Mouse (Mus musculus) forebrain, postnatal 0 days (tissue): ENCODE data around the gene Fars2. TPM values are rescaled to one million over a fixed set of nuclear protein-coding genes. Genes with fewer than 3 reads are reported as not detected.
"Not testable (repeated sequence)": the region's sequence is repeated elsewhere in the genome, so short reads cannot be mapped to it uniquely, and the experiment has no call there.

Experiments used
- ATAC-seq: fragments of 200-750 bp; cut with Nextera tagmentation; 2 replicates; pipeline ENCODE4 v1.8.0; 2017; ENCODE audit warnings: mild to moderate bottlenecking, moderate library complexity
- DNase-seq: peaks from one replicate; pipeline ENCODE4 v3.0.0-alpha.2; 2015
- H3K27ac ChIP-seq: fragments of 300-500 bp; sonication (generic); 2 replicates; pipeline ENCODE4 v1.5.1; 2014; ENCODE audit warnings: low read depth, mild to moderate bottlenecking, antibody characterized with exemption, low read length, moderate library complexity, mixed read lengths
- H3K27me3 ChIP-seq: fragments of 300-500 bp; sonication (generic); 2 replicates; pipeline ENCODE4 v1.6.1; 2014; ENCODE audit warnings: mild to moderate bottlenecking, low read length, mixed read lengths; ENCODE audit not compliant: insufficient read depth
- H3K36me3 ChIP-seq: fragments of 300-500 bp; sonication (generic); 2 replicates; pipeline ENCODE4 v1.6.1; 2014; ENCODE audit warnings: mild to moderate bottlenecking, moderate library complexity; ENCODE audit not compliant: insufficient read depth
- H3K4me1 ChIP-seq: fragments of 300-500 bp; sonication (generic); 2 replicates; pipeline ENCODE4 v1.6.1; 2014; ENCODE audit warnings: antibody characterized with exemption; ENCODE audit not compliant: insufficient read depth
- H3K4me2 ChIP-seq: fragments of 300-500 bp; sonication (generic); 2 replicates; pipeline ENCODE4 v1.6.1; 2014; ENCODE audit warnings: low read depth, mild to moderate bottlenecking, moderate library complexity
- H3K4me3 ChIP-seq: fragments of 300-500 bp; sonication (generic); 2 replicates; pipeline ENCODE4 v1.5.1; 2014; ENCODE audit warnings: low read depth, low read length, mixed read lengths
- H3K9ac ChIP-seq: fragments of 300-500 bp; sonication (generic); 2 replicates; pipeline ENCODE4 v1.6.1; 2014; ENCODE audit warnings: mild to moderate bottlenecking
- H3K9me3 ChIP-seq: fragments of 300-500 bp; sonication (generic); 2 replicates; pipeline ENCODE4 v1.6.1; 2016; ENCODE audit warnings: low read length
- CTCF ChIP-seq: sonication (generic); IDR thresholded peaks from 2 replicates; pipeline ENCODE4 v1.5.1; 2016; ENCODE audit warnings: antibody characterized with exemption, control low read depth, low read depth
- WGBS: fragments of 180-500 bp; shearing (Covaris S2); extraction: QIAGEN DNeasy Blood & Tissue Kit; methylation state at CpG from one replicate; pipeline ENCODE4 v1.1.7; 2014; 5-methylcytosine and 5-hydroxymethylcytosine counted together
- polyA plus RNA-seq: library from polyadenylated mRNA; unstranded; fragments of >200 nt; fragmentation: Nextera tagmentation; extraction: Ambion mirVana; gene quantifications from 2 replicates; pipeline ENCODE4 v1.2.1, GENCODE M21; 2015
- total RNA-seq: library from RNA; depleted of rRNA; stranded (reverse); fragments of >200 nt; gene quantifications from 2 replicates; pipeline ENCODE4 v1.2.3, GENCODE M21; 2014

Fars2 gene
- total and polyA plus RNA-seq, 2 experiments from 2014 or later: 29.9 to 35.5 TPM

DNA sequence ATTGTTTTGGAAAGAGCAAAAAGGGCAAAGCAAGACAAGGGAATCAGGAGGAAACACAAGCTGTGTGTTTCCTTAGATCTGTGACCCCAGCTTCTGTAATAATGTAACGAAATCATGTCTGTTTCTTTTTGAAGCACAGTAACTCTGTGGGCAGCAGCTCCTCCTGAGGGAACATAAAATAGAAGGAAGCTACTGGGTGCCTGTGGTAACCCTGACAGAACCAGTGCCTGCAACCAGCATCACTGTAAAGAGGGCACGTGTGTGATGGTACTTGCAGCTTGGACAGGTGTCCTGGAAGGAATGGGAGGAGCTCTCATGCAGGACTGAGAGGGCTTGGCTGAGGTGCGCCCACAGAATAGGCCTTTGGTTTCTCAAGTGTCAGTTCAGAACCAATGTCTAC lies 305.2 kb downstream of the Fars2 start:
- Histone ChIP-seq H3K4me2 (no peak overlapping the region), H3K27me3 (no peaks in the 10 kb centered on the region), H3K36me3 (no peaks in the 10 kb centered on the region), H3K9ac (no peak overlapping the region), H3K27ac (no peak overlapping the region), H3K9me3 (no peaks in the 10 kb centered on the region), H3K4me3 (no peak overlapping the region), H3K4me1 (no peaks in the 10 kb centered on the region)
- no peak for DNase-seq
- 72% methylated on average over 3 of the region's 3 CpGs for WGBS
- no peak for TF ChIP-seq CTCF
- no peak for ATAC-seq

DNA sequence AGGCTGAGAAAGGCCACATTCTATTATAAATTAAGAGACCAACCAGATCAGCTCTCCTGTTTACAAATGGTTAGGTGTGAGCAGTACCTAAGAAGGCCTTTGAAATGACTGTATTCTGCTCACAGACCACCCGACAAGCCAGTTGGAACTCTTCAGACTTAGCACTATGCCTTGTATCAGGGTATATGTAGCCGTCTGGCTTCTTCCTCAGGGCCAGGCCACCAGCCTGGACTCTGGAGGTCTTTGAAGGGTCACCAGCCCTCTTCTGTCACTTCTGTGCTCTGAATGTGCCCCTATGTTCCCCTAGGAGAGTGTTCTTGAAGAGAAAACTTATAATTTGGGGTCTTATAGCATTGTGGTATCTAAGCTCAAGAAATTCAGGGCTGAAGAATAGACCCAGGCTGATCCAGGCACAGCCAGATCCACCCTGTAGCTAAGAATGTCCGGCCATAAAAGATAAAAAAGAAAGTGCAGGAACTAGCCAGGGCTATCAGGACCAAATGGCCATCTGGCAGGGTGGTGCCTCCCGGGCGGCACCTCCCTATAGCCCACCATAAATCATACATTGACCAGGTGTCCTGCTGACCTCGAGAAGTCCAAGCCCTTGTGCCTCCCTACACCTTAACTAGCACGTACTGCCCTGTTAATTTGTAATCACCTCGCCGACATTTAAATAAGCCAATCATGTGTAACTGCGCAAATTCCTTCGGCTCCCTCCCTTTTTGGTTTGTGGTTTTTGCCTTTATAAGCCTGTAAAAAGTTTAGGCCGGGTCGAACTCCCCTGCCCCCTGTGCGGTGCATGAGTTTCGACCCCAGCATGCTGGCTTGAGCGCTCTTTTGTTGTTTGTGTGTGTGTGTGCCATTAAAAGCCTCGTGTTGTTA lies 308.9 kb downstream of the Fars2 start:
- not testable (repeated sequence) for H3K4me3 ChIP-seq, H3K27me3 ChIP-seq, ATAC-seq, H3K9me3 ChIP-seq, DNase-seq, H3K4me1 ChIP-seq, H3K4me2 ChIP-seq, H3K36me3 ChIP-seq, H3K9ac ChIP-seq, H3K27ac ChIP-seq
- 86% methylated on average over 17 of the region's 17 CpGs for WGBS

- 53% methylated on average over 7 of the region's 7 CpGs for WGBS
- Histone ChIP-seq H3K4me1 (no peaks in the 10 kb centered on the region), H3K27me3 (no peaks in the 10 kb centered on the region), H3K36me3 (no peaks in the 10 kb centered on the region), H3K9ac (no peak overlapping the region), H3K4me3 (no peak overlapping the region), H3K9me3 (no peaks in the 10 kb centered on the region), H3K4me2 (no peak overlapping the region), H3K27ac (no peak overlapping the region)
- peak; percentile 6 for DNase-seq
- ATAC-seq: peak; percentile 25; the same call in 1 of the 2 replicates
- no peak for TF ChIP-seq CTCF
Observed at GRCm38 (mm10) chr13:36429500-36430189, 312.4 kb downstream of the Fars2 start.

DNA sequence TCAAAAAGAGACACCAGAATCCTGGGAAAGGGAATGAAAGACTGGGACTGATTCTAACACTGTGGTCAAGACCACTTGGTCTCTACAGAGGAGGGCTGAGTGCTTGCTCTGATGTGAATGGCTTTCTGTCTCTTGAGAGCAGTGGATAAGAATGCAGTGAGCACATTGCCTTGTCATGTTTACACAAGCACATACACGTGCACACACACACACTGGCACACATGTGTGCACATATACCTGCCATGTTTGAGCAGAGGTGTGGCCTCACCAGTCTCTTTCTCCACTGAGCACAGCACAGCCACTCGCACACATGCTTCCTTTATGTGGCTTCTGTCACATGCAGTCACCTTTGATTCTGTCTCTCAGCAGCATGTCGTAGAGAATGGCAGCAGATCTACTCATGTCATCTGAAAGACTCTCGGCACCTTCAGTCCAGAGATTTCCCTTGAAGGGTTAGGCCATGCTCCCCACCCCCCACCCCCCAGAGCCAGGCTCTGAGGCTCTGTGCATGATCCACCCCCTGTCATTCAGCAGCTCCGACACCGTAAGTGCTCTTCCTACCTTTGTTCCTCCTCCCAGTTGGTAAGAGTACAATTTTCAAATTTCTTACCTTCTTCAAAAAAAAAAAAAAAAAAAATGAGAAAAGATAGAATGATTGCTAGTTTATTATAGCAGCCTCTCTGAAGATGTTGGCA lies 313.4 kb downstream of the Fars2 start:
- no peak for TF ChIP-seq CTCF
- Histone ChIP-seq H3K4me3 (no peak overlapping the region), H3K4me2 (no peak overlapping the region), H3K36me3 (no peaks in the 10 kb centered on the region), H3K9me3 (no peaks in the 10 kb centered on the region), H3K9ac (no peak overlapping the region), H3K27me3 (no peaks in the 10 kb centered on the region), H3K4me1 (no peaks in the 10 kb centered on the region), H3K27ac (0 out of 2 replicates have a peak overlapping the region, but pooled peaks have one; percentile 4)
- ATAC-seq: peak; percentile 34; the same call in 1 of the 2 replicates
- 62% methylated on average over 6 of the region's 6 CpGs for WGBS
- DNase-seq: no peak

DNA sequence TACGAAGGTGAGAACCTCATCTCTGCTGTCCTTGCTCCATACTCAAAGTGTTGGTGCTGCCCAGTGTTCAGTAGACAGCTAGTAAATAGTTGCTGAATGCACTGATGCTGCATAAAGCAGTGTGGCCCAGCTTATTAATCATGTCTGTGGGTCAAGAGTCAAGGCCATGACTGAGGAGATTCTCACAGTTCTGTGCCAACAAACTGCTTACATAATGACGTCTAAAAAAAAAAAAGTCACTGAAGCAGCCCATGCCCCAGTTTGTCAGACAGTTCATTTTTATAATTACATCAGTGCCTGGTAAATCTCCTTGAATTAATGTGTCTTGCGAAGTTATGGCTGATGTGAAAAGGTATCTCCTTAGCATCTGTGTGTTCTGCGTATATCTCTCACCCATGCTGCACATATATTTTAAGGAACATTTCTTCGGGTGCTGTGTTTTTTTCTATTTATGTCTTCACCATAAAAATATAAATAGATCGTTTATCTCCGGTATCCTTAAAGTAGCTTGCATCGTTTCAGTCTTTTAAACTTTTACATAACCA lies 314.8 kb downstream of the Fars2 start:
- H3K27ac ChIP-seq: no peak overlapping the region
- DNase-seq: no peak
- H3K36me3 ChIP-seq: no peaks in the 10 kb centered on the region
- H3K4me1 ChIP-seq: no peaks in the 10 kb centered on the region
- H3K9me3 ChIP-seq: no peaks in the 10 kb centered on the region
- H3K27me3 ChIP-seq: no peaks in the 10 kb centered on the region
- H3K4me2 ChIP-seq: no peak overlapping the region
- H3K4me3 ChIP-seq: no peak overlapping the region
- no peak for ATAC-seq
- 86% methylated on average over 8 of the region's 8 CpGs for WGBS
- TF ChIP-seq CTCF: no peak
- H3K9ac ChIP-seq: no peak overlapping the region

DNA sequence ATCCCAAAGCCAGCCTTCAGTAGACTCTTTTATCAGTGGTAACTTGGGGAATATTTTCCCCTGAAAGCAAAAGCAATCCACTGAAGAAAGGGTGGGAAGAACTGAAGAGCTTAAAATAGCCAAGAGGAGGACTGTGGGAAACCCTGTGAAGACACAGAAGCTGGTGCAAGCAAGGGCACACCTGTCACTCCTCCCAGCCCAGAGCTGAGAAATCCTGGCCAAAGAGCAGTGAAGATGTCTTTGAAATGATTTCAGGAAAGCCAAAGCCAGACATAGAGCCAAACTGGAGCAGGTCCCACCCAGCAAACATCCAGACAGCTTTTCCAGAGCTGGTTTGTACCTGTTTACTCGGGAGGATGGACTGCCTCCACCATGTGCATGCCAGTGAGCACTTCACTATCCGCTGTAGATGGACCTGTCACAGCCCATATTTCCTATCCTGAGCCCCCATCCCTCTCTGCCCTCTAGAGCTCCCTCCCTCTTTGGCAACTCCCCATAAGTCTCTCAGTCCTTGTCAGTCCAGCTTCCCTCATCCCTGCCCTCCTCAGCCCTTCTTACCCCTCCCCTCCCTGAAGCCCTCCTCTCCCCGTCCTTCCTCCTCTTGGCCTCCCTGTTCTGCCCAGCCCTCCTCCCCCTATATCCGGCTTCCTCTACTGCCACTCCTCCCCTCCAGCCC lies 327.7 kb downstream of the Fars2 start:
- Histone ChIP-seq H3K36me3 (no peaks in the 10 kb centered on the region), H3K4me2 (no peak overlapping the region), H3K27ac (no peak overlapping the region), H3K9ac (no peak overlapping the region), H3K4me3 (no peak overlapping the region), H3K27me3 (no peaks in the 10 kb centered on the region), H3K4me1 (no peaks in the 10 kb centered on the region), H3K9me3 (no peaks in the 10 kb centered on the region)
- TF ChIP-seq CTCF: no peak
- 51% methylated on average over 4 of the region's 4 CpGs for WGBS
- ATAC-seq (no peak), DNase-seq (no peak)
